Mouse (Mus musculus) T-helper 2 cell (primary cell): ENCODE results near the gene Shd.

ENCODE experiments used
- in situ Hi-C: fragments of 300-600 bp; cut with MboI, MseI; formaldehyde crosslinking; loops from one replicate; pipeline ENCODE4 v1.15.1; 2025; ENCODE audit warnings: high pct_unique_total_duplicates

The Shd gene

GRCm38 (mm10) chr17:55958918-55959728, 11.1 kb upstream of the Shd start, which contains the start of gene Yju2:
Gene Yju2, plus strand, starts transcription at chr17:55959099.
- in situ Hi-C loops, result no loop called here

GRCm38 (mm10) chr17:55959946-55960740, 10.1 kb upstream of the Shd start:
- in situ Hi-C loops, result no loop called here

- in situ Hi-C loops, result no loop called here
Measured at GRCm38 (mm10) chr17:55960791-55961190, 9.5 kb upstream of the Shd start.

- in situ Hi-C loops, result no loop called here
Measured at GRCm38 (mm10) chr17:55961631-55962030, 8.6 kb upstream of the Shd start.

- in situ Hi-C loops, result no loop called here
Measured at GRCm38 (mm10) chr17:55963171-55963570, 7.1 kb upstream of the Shd start.

GRCm38 (mm10) chr17:55964496-55964895, 5.8 kb upstream of the Shd start:
- in situ Hi-C loops, result no loop called here

- in situ Hi-C loops, result no loop called here
Measured at GRCm38 (mm10) chr17:55964996-55965395, 5.3 kb upstream of the Shd start.

GRCm38 (mm10) chr17:55967186-55967585, 3.1 kb upstream of the Shd start:
- in situ Hi-C loops, result no loop called here

- in situ Hi-C loops, result no loop called here
Measured at GRCm38 (mm10) chr17:55968210-55968609, 2.1 kb upstream of the Shd start.

- in situ Hi-C loops, result no loop called here
Measured at GRCm38 (mm10) chr17:55969560-55969959, 707 bp upstream of the Shd start.

GRCm38 (mm10) chr17:55971453-55971852, 1.2 kb downstream of the Shd start:
- in situ Hi-C loops, result no loop called here

- in situ Hi-C loops, result no loop called here
Measured at GRCm38 (mm10) chr17:55976255-55976862, 6.1 kb downstream of the Shd start.

GRCm38 (mm10) chr17:55977301-55977700, 7.0 kb downstream of the Shd start:
- in situ Hi-C loops, result no loop called here

GRCm38 (mm10) chr17:55986030-55986961, 16.0 kb downstream of the Shd start, which contains the start of gene Fsd1:
Gene Fsd1, plus strand, starts transcription at chr17:55986509.
- in situ Hi-C loops, result no loop called here

GRCm38 (mm10) chr17:55990278-55990898, 20.1 kb downstream of the Shd start:
- in situ Hi-C loops, result no loop called here

GRCm38 (mm10) chr17:55996007-55996406, 25.7 kb downstream of the Shd start:
- in situ Hi-C loops, result no loop called here

GRCm38 (mm10) chr17:55999794-56000499, 29.7 kb downstream of the Shd start:
- in situ Hi-C loops, result loop anchor here (25.0 kb wide), 1 partner anchor 1287 kb away; the partner anchor contains the start of gene Vav1

- in situ Hi-C loops, result loop anchor here (25.0 kb wide), 1 partner anchor 1284 kb away; the partner anchor contains the start of gene Vav1
Measured at GRCm38 (mm10) chr17:56003000-56003399, 32.7 kb downstream of the Shd start.

GRCm38 (mm10) chr17:56005415-56006061, 35.3 kb downstream of the Shd start, which contains the start of the genes Stap2 and Mpnd:
Gene Stap2, minus strand, starts transcription at chr17:56005584.
Gene Mpnd, plus strand, starts transcription at chr17:56005711.
- in situ Hi-C loops, result loop anchor here (5.0 to 25.0 kb wide), 3 partner anchors 1282 to 1863 kb away; partner anchors contain the start of gene Vav1
